Mouse (Mus musculus) gastrocnemius, postnatal 36 days (tissue): ENCODE measurements at regions not wholly inside any gene's neighbourhood (a gene's known extent, or its start where the extent isn't known, plus 50 kb on each side); places are given as distances from the start of the nearest gene placed in this dataset.
"Not testable (repeated sequence)": the region's sequence is repeated elsewhere in the genome, so short reads cannot be mapped to it uniquely, and the experiment has no call there.

Source experiments
- DNase-seq, 2 experiments: peaks; one replicate each; pipeline ENCODE4 v3.0.0; 2022
- intact Hi-C: fragments of 180-260 bp; cut with DNase I; formaldehyde crosslinking; loops from one replicate; pipeline ENCODE4 v1.15.1; 2025

- intact Hi-C loops, result no loop called here
- DNase-seq, result no peak
These were observed 686.0 kb upstream of the Ghitm start for GRCm38 (mm10) chr14:37820918-37821632.

GRCm38 (mm10) chr14:37819959-37820358 is 684.9 kb upstream of the Ghitm start:
- intact Hi-C loops, result no loop called here
- DNase-seq, result no peak

DNA sequence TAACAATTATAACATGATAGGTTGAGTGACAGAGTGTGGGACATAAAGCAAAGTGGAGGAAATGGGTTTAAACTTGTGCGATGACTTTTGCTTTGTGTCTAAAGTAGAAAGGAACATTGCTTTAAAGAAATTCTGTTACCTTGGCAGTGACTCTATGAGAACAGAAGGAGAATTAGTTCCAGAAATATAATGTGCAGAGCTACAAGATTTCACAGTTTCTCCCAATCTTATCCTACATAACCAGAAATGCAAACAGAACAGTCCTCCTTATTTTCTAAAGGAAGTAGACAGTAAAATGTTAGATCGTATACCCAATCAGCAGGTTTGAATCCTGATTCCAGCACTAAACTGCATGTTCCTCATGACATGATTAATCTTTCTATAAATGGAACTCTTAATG is 660.6 kb upstream of the Ghitm start:
- DNase-seq, result no peak
- intact Hi-C loops, result no loop called here

DNA sequence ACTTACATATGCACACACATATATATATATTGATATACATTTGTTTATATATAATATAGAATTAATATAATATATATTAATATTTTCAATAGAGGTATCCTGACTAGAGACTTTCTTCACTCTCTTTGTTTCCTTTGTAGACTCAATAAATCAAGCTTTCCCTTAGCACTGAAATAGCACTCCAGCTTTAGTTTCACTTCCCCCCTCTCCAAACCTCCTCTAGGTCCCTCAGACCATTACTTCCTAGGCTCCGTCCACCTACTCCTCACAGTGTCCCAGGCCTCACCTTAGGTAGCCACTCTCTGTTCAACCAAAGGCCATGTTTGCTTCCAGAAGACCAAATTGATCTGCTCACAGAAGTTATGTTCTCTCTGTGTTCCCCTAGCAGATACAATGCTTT is 630.7 kb upstream of the Ghitm start:
- intact Hi-C loops, result loop anchor here (5.0 kb wide), 1 partner anchor 48 kb away; no protein-coding TSS in a partner anchor
- no peak for DNase-seq

GRCm38 (mm10) chr14:37749661-37750060 is 614.6 kb upstream of the Ghitm start:
- DNase-seq, intact Hi-C loops: not testable (repeated sequence)

GRCm38 (mm10) chr14:37749162-37749561 is 614.1 kb upstream of the Ghitm start:
- intact Hi-C loops, result no loop called here
- DNase-seq, result no peak

GRCm38 (mm10) chr14:37743048-37743447 is 608.0 kb upstream of the Ghitm start:
- DNase-seq, result no peak
- intact Hi-C loops, result no loop called here

GRCm38 (mm10) chr14:37742426-37742825 is 607.4 kb upstream of the Ghitm start:
- intact Hi-C loops, DNase-seq: not testable (repeated sequence)
